Mouse (Mus musculus) cerebellum, adult 9-10 months (tissue): Measurements from ENCODE around the gene Gse1.
A peak's percentile ranks its signal among the peaks of the same experiment; 100 is the strongest.

Experiments used
- DNase-seq: peaks from one replicate; pipeline ENCODE4 v3.0.0; 2022

Gene Gse1

GRCm38 (mm10) chr8:120525135-120525534 is 296.9 kb downstream of the Gse1 start:
- DNase-seq = no peak

- DNase-seq = no peak
Measured at GRCm38 (mm10) chr8:120525832-120526231, 297.6 kb downstream of the Gse1 start.

GRCm38 (mm10) chr8:120526577-120526976 is 298.3 kb downstream of the Gse1 start:
- DNase-seq = no peak

GRCm38 (mm10) chr8:120528332-120528731 is 300.1 kb downstream of the Gse1 start:
- no peak for DNase-seq

- DNase-seq = no peak
Measured at GRCm38 (mm10) chr8:120529226-120529625, 301.0 kb downstream of the Gse1 start.

- no peak for DNase-seq
Measured at GRCm38 (mm10) chr8:120530954-120531656, 302.8 kb downstream of the Gse1 start.

- DNase-seq = no peak
Measured at GRCm38 (mm10) chr8:120531775-120532516, 303.7 kb downstream of the Gse1 start.

GRCm38 (mm10) chr8:120532517-120533215 is 304.4 kb downstream of the Gse1 start:
- no peak for DNase-seq

- no peak for DNase-seq
Measured at GRCm38 (mm10) chr8:120533380-120533779, 305.1 kb downstream of the Gse1 start.

GRCm38 (mm10) chr8:120534080-120534479 is 305.8 kb downstream of the Gse1 start:
- DNase-seq = no peak

GRCm38 (mm10) chr8:120534504-120535368 is 306.5 kb downstream of the Gse1 start:
- DNase-seq = peak; percentile 95

GRCm38 (mm10) chr8:120535452-120536305 is 307.4 kb downstream of the Gse1 start:
- peak; percentile 81 for DNase-seq

- peak; percentile 79 for DNase-seq
Measured at GRCm38 (mm10) chr8:120536306-120537206, 308.3 kb downstream of the Gse1 start.

- peak; percentile 85 for DNase-seq
Measured at GRCm38 (mm10) chr8:120537207-120537817, 309.1 kb downstream of the Gse1 start.

GRCm38 (mm10) chr8:120537818-120538396 is 309.7 kb downstream of the Gse1 start:
- DNase-seq = no peak

GRCm38 (mm10) chr8:120538397-120539240 is 310.4 kb downstream of the Gse1 start:
- DNase-seq = peak; percentile 86

- no peak for DNase-seq
Measured at GRCm38 (mm10) chr8:120539381-120539774, 311.1 kb downstream of the Gse1 start.

GRCm38 (mm10) chr8:120539775-120540625 is 311.7 kb downstream of the Gse1 start:
- peak; percentile 62 for DNase-seq
